Mouse (Mus musculus): ENCODE results near the gene Rbm47.
"Not testable (repeated sequence)": the region's sequence is repeated elsewhere in the genome, so short reads cannot be mapped to it uniquely, and the experiment has no call there.

Gene Rbm47

GRCm38 (mm10) chr5:66173018-66173417 is at the start of gene Rbm47:
TSS of gene Rbm47 (minus strand) at chr5:66173118.
- no peak for DNase-seq (ENCODE audit: low spot score)

GRCm38 (mm10) chr5:66220620-66221019 is 47.7 kb upstream of the Rbm47 start:
- no peak for DNase-seq (ENCODE audit: low spot score)

- DNase-seq (ENCODE audit: low spot score), result no peak
Measured at GRCm38 (mm10) chr5:66219692-66220091, 46.8 kb upstream of the Rbm47 start.

- no peak for DNase-seq (ENCODE audit: low spot score)
Measured at GRCm38 (mm10) chr5:66215569-66216277, 42.8 kb upstream of the Rbm47 start.

GRCm38 (mm10) chr5:66214395-66214935 is 41.5 kb upstream of the Rbm47 start:
- no peak for DNase-seq (ENCODE audit: low spot score)

GRCm38 (mm10) chr5:66209532-66210176 is 36.7 kb upstream of the Rbm47 start:
- no peak for DNase-seq (ENCODE audit: low spot score)

- no peak for DNase-seq (ENCODE audit: low spot score)
Measured at GRCm38 (mm10) chr5:66204966-66205365, 32.0 kb upstream of the Rbm47 start.

- DNase-seq (ENCODE audit: low spot score), result no peak
Measured at GRCm38 (mm10) chr5:66203424-66203823, 30.5 kb upstream of the Rbm47 start.

- peak; percentile 82 for DNase-seq (ENCODE audit: low spot score)
Measured at GRCm38 (mm10) chr5:66200044-66200443, 27.1 kb upstream of the Rbm47 start.

- DNase-seq (ENCODE audit: low spot score), result no peak
Measured at GRCm38 (mm10) chr5:66195323-66195722, 22.4 kb upstream of the Rbm47 start.

- DNase-seq (ENCODE audit: low spot score), result no peak
Measured at GRCm38 (mm10) chr5:66193218-66193846, 20.4 kb upstream of the Rbm47 start.

GRCm38 (mm10) chr5:66191185-66191503 is 18.2 kb upstream of the Rbm47 start:
- DNase-seq (ENCODE audit: low spot score), result no peak

GRCm38 (mm10) chr5:66190481-66191184 is 17.7 kb upstream of the Rbm47 start:
- no peak for DNase-seq (ENCODE audit: low spot score)

GRCm38 (mm10) chr5:66188591-66188990 is 15.7 kb upstream of the Rbm47 start:
- DNase-seq (ENCODE audit: low spot score), result not testable (repeated sequence)

- no peak for DNase-seq (ENCODE audit: low spot score)
Measured at GRCm38 (mm10) chr5:66182156-66182555, 9.2 kb upstream of the Rbm47 start.

GRCm38 (mm10) chr5:66174160-66174837 is 1.4 kb upstream of the Rbm47 start:
- DNase-seq (ENCODE audit: low spot score), result no peak

GRCm38 (mm10) chr5:66170591-66170990 is 2.3 kb downstream of the Rbm47 start:
- no peak for DNase-seq (ENCODE audit: low spot score)

- DNase-seq (ENCODE audit: low spot score), result no peak
Measured at GRCm38 (mm10) chr5:66169099-66169485, 3.8 kb downstream of the Rbm47 start.

- DNase-seq (ENCODE audit: low spot score), result no peak
Measured at GRCm38 (mm10) chr5:66168462-66169098, 4.3 kb downstream of the Rbm47 start.

- DNase-seq (ENCODE audit: low spot score), result no peak
Measured at GRCm38 (mm10) chr5:66166931-66167330, 6.0 kb downstream of the Rbm47 start.

GRCm38 (mm10) chr5:66166193-66166629 is 6.7 kb downstream of the Rbm47 start:
- no peak for DNase-seq (ENCODE audit: low spot score)

All from urinary bladder, postnatal 14 days (tissue).